Mouse (Mus musculus): ENCODE measurements around the gene Xpo5. TPM values are rescaled to one million over a fixed set of nuclear protein-coding genes. Genes with fewer than 3 reads are reported as not detected.

The Xpo5 gene
- total RNA-seq, 2 experiments from 2014 or later, result 38.6 to 41.9 TPM

DNA sequence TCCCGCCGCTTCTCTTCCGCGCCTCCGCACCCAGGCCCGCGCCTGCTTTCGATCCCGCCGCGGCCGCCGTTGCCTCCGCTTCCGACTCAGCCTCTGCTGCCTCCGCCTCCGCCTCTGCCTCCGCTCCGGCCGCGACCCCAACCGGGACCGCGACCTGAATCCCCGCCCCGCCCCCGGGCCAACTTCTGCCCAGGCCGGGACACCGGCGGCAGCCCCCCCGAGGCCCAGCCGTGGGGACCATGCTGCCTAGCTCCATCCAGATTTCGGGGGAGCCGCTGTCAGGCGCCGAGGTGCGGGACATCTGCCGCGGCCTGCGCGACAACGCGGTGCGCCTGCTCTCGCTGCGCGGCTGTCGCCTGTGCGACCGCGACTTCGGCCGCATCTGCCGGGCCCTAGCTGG is 51.5 kb downstream of the Xpo5 start:
- DNase-seq (ENCODE audit: low spot score in 2 of 2), result peak; percentile 28 to 53

DNA sequence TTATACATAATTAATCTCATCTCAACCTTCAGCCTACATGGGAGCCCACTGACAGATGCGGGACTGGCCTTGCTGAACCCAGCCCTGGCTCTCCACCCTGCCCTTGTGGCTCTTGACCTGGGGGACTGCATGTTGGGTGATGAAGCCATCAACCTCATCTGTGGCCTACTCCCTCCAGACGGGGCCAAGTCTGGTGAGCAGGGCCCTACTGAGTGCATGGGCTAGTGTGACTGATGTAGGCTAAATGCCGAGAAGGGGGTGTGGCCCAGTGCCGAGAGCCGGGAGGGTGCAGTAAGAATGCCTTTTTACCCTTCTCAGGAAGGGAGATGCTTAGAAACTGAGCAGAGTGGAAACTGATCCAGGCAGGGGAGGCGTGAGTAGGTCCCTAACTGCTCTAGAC is 52.6 kb downstream of the Xpo5 start:
- no peak for DNase-seq (ENCODE audit: low spot score in 2 of 2)

DNA sequence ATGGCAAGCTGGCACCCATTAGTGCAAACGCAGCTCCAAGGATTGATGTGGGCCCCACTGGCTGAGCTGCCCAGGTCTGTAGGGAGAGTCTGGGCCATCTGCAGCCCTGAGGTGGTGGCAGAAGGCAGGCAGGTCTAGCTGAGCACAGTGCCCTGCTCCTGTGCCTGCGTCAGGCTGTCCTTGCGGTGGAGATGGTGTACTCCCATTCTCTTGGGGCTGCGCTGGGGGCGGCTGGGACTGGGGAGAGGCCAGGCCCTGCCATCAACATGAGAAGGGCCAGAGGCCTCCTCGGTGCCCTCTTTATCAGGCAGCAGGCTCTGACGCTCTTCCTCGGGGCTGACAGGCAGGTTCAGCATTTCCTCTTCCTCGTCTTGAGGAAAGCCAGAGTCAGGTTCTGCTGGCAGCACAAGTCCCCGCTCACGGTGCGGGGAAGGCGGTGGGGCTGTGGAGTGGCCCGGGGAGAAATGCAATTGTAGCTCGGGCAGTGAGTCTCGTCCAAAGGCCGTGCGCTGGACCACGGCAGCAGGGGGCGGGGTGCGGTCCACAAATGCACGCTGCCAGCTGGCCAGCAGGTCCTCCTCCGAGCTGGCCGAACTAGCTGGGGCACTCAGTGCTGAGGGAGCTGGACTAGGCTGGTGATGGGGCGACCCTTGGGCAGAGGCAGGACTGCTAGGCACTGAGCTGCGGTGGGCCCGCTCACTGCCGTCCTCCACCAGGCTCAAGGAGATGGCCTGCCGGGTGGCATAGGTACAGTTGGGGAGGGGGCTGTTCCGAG is 55.9 kb downstream of the Xpo5 start:
- DNase-seq (ENCODE audit: low spot score in 2 of 2), result no peak

DNA sequence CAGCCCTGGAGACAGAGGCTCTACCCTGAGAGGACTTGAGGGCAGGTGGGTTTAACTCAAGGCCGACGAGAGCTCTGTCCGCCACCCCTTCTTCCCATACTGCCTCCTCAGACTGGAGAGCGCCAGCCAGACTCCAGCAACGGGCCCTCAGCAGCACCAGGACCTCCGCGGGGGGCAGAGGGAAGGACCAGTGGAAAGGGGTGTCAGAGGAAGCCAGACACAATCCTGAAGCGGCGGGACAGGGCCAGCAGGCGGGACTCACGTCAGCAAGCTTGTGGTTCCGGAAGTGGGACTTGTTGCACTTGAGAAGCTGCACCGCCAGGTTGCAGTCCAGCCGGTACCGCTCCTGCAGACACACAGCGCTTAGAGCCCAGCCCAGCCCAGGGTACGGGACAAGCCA is 57.1 kb downstream of the Xpo5 start:
- no peak for DNase-seq (ENCODE audit: low spot score in 2 of 2)

DNA sequence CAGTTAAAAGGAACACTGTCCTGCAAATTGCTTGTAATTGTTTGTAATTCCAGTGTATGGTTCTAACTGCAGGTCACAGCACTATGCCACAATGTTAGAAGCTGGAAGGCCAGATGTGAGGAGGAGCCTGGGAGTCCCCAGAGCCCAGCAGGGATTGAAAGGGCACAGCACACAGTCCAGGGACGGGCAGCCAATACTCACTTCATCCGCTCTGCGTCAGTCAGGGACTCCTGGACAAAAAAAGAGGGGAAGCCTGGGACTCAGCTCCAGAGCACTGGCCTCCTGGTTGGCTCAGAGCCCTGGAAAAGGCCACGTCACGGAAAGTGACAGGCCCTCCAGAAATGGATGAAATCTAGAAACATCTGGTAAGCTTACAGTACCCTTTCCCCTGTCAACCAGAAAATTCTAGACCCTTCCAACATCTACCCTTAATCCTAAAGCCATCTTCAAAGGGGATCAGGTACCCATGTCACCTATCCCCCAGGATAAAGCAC is 59.7 kb downstream of the Xpo5 start:
- DNase-seq (ENCODE audit: low spot score in 2 of 2), result no peak

DNA sequence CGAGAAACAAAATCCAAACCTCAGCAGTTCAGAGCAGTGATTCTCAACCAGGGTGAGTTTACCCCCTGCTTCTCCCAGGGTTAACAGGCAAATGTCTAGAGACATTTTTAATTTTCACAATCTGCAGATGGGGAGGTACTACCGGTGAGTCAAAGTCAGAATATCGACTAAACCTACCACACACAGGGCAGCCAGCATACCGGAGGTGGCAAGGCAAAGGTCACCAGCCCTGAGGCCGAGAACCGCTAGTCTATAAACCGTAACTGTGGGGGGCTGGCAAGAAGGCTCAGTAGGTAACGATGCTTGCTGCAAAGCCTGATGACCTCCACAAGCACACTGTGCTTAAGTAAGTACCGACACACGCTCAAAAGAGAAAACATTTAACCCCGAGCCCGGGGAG is 62.9 kb downstream of the Xpo5 start:
- no peak for DNase-seq (ENCODE audit: low spot score in 2 of 2)

DNA sequence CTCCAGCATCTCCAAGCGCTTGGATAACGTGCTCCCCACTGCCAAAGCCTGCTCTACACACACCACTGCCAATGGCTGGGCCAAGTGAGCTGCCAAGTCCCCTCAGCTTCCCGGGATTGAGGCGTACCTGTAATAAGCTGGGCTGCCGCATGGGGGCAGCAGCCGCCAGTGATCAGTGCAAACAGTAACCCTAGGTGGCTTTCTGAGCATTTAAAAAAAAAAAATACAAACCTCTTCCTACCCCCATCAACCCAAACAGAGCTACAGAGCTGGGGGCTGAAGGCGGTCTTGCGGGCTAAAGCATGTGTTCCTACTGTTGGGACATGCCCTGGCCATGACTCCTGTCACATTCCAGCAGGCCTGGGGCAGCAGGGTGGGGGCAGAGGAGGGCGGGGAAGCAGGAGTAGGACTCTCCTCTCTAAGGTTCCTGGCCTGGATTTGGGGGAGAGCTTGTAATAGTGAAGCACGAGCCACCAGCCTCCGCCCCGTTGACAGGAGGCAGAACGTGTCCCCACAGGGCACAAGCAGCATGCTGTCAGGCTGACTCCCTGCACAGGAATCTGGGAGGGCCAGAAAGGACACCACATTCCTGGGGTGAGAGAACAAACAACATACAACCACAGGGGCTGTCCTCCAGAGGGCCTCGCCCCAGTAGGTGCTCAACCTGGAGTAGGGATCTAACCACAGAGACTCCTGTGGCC is 63.5 kb downstream of the Xpo5 start:
- DNase-seq (ENCODE audit: low spot score in 2 of 2), result peak; percentile 84 to 87

DNA sequence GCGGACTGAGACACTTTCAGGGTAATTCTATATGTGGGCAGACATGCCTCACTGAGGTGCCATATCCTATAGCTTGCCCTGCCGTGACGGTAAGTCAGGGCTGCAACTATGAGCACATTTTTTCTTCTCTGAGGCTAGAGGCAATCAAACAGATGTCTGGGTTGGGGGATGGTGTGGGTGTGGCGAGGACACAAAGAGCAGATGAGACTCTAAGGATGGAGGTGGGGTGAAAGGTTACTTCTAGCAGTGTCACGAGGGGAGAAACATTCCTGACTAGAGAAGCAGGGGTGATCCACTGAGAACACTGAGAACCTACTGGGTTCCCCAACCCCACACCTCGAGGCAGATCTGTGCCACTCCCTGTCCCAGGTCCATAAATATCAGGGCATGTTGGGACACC is 64.4 kb downstream of the Xpo5 start:
- DNase-seq (ENCODE audit: low spot score in 2 of 2), result no peak

DNA sequence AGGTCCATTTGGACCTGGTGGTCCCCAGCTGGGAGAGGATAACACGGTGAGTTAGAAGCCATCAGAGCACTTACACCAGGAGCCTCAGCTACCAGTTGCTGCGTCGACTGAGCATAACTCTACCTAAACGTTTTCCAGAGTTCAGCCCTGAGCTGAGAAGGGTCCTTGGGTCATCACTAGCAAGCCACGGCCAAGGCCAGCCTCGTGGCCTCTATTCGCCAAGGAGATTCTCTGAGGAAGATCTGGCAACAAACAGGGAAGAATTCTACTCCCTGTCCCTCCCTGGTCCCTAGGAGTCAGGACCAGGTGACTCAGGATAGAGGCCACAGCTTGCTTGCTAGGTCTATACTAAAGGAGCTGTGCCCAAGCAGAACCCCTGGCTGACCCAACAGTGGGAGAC is 64.9 kb downstream of the Xpo5 start:
- no peak for DNase-seq (ENCODE audit: low spot score in 2 of 2)

DNA sequence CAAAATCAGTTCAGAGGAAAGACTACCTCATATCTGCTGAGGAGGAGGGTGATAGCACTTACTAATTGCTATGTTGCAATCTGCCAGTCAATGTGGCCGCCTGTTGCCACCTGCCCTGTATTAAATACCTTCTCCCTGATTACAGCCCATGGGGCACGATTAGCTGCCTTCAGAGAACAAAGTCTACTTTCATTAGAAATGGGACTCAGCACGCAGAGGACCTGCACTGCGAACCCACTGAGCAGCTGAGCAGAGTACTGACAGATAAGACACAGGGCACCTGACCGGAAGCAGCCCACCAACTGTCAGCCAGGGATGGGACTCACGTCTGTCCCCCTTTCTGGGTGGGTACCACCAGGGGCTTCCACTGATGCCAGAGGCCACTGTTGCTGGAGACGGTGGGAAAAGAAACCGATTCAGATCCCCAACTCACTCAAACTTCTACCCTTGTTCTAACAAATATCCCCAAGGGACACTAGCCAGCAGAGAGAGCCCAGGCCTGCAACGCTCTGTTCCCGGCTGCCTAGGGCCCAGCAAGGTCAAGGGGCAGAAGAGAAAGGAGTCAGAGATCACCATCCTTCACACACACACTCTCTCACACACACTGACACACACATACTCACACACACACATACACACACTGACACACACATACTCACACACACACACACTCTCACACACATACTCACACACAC is 65.6 kb downstream of the Xpo5 start:
- no peak for DNase-seq (ENCODE audit: low spot score in 2 of 2)

DNA sequence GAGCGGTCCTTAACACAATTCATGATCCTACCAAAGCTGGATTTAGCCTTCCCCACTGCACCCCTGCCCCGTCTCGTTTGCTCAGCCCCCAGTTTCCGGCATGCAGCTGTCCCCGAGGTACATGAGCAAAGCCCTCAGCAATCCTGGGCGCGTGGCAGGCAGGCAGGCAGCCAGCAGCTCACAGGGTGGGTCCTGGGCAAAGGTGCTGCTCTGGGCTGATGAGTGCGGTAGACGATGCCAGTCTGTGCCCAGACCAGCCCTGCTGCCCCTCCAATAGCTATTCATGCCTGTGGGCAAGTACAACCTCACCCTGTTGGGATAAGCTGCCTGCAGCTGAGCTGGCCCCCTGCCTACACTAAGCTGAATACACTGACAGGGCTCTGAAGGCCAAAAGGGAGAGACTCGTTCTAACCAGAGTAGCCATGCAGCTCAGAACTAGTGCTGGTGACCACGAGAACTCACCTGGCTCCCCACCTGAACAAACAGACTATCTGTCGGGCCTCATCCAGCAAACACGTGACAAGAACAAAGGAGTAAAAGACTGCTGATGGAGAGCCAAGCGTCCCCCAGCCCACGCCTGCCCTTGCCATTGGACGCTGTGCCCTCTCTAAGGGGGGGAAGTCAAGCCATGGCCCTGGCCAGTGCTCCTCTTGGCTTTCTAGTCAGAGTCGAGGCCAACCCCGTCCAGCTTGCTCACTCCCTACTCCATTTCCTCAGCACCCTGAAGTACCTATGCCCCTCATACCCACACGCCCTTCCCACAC is 67.4 kb downstream of the Xpo5 start:
- DNase-seq (ENCODE audit: low spot score in 2 of 2), result no peak

DNA sequence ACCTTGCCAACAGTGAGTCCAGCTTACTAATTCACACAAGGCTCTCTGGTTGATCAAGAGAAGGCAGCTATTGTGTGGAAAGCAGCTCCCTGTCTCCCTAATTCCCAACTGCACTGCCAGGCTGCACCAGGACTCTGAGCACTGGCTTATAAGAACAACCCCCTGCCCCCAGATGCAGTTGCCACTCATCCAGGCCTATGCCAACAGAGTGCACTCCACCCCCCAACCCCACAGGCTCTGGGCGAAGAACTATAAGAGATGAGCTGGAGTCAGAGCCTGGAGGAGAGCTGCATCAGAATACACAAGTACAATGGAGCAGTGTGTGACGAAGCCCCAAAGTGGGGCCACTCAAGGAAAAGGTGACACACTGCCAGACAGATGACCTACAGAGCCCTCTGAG is 69.5 kb downstream of the Xpo5 start:
- DNase-seq (ENCODE audit: low spot score in 2 of 2), result no peak

DNA sequence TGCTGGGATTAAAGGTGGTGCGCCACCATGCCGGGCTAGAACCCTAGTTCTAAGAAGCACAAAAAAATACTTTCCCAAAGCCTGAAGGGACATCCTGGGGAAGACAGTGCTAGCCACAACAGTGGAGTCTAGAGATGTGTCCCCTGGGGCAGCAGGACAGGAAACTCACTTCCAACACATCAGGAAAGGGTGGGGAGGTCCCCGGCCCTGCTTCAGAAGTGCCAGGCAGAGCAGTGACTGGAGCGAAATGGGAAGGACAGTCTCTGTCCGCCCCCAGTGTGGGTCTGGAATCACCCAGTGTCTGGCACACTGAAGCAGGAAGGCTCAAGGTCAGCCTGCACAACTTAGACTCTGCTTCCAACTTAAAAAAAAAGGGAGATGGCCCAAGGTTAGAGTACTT is 70.1 kb downstream of the Xpo5 start:
- no peak for DNase-seq (ENCODE audit: low spot score in 2 of 2)

DNA sequence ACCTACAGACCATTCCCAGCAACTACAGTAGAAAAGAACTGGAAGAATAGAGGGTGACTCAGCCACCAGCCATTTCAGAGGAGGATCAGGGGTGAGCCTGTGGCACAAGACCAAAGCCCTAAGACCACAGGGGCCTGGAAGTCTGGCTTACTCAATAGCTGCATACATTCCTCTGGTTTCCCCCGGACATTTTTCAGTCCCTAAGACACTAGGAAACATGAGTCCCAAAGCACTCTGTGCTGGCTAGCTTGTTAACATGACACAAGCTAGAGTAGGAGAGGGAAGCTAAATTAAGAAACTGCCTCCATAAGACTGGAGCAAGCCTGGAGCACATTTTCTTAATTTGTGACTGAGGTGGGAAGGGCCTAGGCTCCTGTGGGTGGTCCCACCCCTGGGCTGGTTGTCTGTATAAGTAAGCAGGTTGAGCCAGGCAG is 71.2 kb downstream of the Xpo5 start:
- DNase-seq (ENCODE audit: low spot score in 2 of 2), result peak in 1 of 2 experiments; percentile 57

DNA sequence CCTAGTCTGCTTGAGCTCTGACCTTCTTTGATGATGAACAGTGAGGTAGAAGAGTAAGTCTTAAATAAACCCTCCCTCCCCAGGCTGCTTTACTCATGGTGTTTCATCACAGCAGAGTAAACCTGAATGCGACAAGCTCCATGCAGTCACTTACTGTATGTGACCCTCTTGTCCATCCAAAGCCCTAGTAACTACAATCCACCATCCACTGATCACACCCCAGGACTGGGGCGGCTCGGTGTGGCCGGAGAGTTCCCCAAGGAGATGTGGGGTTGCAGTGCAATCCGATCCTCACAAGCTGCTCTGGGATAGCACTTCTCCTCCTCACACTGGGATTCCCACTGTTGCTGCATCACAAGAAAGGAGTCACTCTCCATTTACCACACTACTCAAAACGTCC is 71.9 kb downstream of the Xpo5 start:
- DNase-seq (ENCODE audit: low spot score in 2 of 2), result no peak

DNA sequence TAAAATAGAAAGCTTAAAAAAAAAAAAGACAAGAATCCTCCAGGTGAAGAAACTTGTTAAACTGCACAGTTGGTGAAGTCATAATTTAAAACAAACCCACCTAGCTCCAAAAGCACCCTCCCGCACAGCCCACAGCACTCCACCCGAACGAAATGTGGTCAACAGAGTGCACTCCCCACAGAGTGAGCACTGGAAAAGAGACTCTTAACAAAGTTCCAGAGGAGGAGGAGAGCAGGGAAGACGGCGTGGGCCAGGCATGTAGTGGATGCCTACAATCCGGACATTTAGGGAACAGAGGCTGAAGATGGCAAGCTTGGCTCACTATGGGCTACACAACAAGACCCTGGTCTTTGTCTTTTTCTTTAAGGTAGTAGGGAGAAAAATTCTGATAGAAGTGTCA is 72.5 kb downstream of the Xpo5 start:
- DNase-seq (ENCODE audit: low spot score in 2 of 2), result no peak

DNA sequence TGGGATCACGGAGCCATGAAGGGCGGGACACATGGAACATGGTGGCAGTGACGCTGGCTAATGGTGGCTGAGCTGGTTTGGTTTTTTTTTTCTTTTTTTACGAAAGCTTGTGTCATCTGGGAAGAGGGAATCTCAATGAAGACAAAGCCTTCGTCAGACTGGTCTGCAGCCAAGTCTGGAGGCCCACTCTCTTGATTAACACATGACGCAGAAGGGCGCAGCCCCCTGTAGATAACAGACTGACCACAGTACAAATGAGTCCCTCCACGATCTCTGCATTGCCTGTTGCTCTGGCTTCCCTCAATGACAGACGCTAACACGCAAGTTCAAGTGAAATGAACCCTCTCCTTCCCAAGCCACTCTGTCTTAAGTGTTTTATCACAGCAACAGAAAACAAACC is 72.9 kb downstream of the Xpo5 start:
- DNase-seq (ENCODE audit: low spot score in 2 of 2), result no peak

DNA sequence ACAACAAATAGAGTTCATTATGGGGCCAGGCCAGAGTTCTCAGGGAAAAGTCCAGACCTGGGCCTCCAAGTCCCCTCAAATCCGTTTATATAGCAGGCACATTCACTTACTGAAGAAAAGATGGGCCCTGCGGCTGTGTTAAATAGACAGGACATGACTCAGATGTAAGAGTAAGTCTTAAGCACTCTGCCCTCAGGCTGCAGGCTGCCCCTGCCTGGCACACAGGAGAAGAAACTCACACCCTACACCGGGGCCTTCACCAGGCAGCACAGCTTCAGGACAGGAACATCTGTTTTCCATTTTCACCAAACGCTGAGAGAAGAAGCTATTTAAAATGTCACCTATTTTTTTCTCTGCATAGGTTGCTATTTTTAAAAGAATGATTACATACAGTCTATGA is 75.0 kb downstream of the Xpo5 start:
- DNase-seq (ENCODE audit: low spot score in 2 of 2), result no peak

DNA sequence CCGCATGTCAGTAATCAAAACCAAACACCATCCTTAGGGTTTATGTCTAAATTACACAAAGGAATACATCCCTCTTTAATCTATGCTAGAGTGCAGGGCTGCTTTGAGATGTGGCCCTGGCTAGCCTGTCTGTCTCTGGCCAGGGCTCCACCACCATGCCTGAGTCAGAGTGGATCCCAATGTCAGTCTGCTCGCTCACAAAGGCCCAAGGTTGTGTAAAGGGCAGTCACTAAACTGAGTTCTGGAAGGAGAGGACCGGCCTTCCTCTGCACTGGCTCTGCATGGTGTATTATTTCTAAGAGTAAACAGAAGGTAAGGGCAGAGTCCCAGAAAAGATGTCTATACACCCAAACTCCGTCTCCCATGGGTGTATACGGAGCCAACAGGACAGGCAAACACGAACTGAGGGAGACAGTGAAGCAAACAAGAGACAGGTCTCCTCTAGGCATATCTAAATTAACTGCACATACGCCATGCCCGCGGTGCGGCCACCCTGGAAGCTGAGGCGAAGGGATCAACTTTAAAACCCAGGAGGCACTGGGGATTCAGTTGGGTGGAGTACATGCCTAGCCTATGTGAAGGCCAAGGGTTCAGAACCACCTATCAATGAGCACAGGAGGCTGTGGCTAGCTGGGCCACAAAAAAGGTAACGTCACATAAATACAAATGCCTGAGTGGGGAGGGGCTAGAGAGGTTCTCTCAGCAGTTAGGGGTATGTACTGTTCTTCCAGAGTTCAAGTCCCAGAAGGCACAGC is 75.6 kb downstream of the Xpo5 start:
- DNase-seq (ENCODE audit: low spot score in 2 of 2), result no peak

DNA sequence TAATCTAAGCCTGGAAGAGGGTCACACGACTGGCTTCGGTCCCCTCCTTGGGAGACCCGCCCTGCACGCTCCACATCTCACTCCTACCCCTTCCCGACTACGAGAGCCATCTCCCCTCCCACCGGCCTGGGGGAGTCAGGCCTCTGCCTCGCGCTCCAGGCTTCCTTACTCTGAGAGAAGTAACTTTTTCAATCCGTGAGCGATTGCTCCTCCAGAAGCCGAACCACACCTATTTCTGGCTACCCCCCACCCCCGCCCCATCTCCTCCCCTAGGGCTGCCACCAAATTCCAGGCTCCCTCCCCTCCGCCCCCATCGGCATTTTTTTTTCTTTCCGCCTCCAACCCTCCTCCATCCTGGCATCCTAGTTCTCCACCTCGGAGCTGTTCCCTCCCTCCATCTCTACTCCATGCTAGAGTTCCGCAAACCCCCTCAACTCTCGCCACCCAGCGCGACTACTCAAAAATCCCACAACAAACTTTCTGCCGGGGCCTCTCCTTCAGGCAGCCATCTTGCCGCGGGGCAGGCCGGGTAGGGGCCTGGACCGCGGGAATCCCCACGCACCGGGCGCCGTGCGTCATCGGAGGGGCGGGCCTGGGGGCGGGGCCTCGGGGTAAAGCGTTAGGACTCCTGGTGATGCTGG is 80.0 kb downstream of the Xpo5 start, which contains the start of gene Tjap1:
TSS of gene Tjap1 (minus strand) at position 544 of the 641 bp plus-strand sequence.
- DNase-seq (ENCODE audit: low spot score in 2 of 2), result peak; percentile 80 to 91
